Mouse (Mus musculus) urinary bladder, adult 18-20 months (tissue): ENCODE measurements around the gene Zc2hc1c.

ENCODE experiments used
- DNase-seq, 2 experiments: peaks; one replicate each; pipeline ENCODE4 v3.0.0; 2022; ENCODE audit warnings: low spot score in 2 of 2, mixed read lengths in 2 of 2

Zc2hc1c gene

GRCm38 (mm10) chr12:85284331-85284730, 4.1 kb upstream of the Zc2hc1c start:
- no peak for DNase-seq

GRCm38 (mm10) chr12:85284996-85285395, 3.4 kb upstream of the Zc2hc1c start:
- no peak for DNase-seq

DNA sequence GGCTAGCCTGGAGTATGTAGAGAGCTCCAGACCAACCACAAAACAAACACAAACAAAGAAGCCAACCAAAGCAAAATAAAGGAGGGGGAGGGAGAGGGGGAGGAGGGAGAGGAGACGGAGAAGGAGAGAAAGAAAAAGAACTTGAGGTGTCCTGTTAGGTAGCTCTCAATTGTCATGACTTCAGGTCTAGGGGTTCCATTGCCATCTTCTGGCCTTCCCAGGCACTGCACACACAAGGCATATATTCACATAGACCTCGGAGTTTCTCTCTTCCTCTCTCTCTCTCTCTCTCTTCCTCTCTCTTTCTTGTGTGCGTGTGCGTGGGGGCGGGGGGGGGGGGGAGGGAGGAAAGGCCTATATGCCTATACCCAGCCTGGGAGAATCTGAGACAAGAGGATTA, 1.4 kb upstream of the Zc2hc1c start:
- DNase-seq: no peak

DNA sequence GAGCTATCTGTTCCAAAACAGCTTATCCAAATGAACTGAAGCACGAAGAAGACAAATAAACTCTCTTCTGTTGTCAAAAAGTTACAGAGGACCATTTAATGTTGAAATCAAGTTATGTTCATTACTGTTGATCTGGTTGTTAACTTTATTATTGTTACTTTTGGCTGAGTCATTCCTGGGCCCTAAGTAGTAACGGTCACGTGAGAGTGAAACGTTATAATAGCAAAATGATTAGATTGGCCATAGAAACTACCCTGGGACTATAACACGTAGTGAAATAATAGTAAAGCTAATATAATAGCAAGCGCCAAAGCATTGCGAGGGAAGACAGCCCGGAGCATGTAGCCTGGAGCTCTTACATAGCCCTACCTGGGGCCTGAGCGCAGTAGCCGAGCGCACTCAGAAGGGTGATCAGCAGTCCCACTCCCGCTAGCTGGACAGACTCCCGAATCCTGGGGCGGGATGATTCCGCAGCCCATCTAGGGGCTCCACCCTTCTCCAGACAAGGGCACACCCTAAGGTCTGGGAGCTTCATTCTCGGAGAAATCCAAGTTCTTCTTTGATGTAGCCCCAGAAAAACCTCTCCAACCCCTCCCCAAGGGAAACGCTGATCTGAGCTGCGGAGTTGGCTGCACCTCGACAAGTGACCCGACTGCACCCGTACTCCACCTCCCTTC, 444 bp upstream of the Zc2hc1c start, which contains the start of gene Acyp1:
Acyp1 (minus strand) TSS at position 630 of the 677 bp plus-strand sequence.
- peak; percentile 67 to 73 for DNase-seq

GRCm38 (mm10) chr12:85289157-85290000, 988 bp downstream of the Zc2hc1c start:
- DNase-seq: peak in 1 of 2 experiments; percentile 39

DNA sequence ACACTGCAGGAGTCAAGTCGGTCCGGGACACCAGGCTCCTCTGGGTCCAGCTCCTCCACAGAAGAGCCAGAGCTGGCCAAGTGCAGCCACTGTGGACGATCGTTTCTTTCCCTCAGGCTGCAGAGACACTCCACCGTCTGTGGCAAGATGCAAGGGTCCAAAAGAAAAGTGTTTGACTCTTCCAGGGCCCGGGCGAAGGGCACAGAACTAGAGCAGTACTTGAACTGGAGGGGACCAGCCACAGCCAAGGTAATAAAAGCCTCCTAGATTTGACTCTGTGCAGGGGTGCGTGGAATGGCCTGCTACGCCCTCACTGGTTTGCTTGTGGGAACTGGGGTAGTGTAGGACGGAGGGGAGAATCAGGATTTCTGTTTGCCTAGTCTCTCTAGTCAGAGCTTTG, 2.2 kb downstream of the Zc2hc1c start:
- no peak for DNase-seq

- no peak for DNase-seq
Measured at GRCm38 (mm10) chr12:85291541-85291940, 3.1 kb downstream of the Zc2hc1c start.

DNA sequence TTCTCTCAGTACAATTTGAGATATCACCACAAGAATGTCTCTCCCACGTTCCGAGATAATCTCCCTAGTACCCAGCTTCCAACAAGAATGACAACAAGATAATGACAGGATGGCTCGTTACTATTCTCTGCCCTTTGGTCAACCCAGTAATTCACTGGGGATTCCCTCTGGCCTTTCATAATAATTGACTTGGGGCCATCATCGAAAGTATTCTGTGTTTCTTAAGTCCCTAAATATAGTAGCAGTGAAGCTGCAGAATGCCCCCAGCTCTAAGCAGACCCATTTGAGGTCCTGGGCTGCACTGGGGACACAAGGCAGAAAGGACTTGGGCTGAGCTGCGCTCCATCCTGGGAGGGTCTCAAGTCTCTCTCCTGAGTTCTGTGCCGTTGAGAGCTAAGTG, 3.9 kb downstream of the Zc2hc1c start:
- no peak for DNase-seq

- DNase-seq: no peak
Measured at GRCm38 (mm10) chr12:85292906-85293305, 4.5 kb downstream of the Zc2hc1c start.

DNA sequence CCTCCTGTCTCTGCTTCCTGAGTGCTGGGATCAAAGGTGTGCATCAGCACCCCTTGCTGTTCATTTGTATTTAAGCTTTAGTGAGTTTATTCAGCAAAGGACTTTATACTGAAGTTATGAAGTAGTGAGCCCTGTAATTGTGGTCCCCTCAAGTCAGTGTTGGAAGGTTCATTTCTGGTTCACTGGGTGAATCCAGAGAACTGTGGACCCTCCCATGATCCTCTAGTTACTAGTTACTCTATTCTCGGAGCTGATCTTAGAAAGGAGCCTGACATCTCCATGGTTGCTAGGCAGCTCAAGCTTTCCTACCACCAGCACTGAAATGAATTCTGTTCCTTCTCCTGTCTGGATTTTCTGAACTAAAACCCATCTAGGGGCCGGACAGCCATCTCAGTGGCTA, 7.1 kb downstream of the Zc2hc1c start:
- DNase-seq: no peak

- no peak for DNase-seq
Measured at GRCm38 (mm10) chr12:85296915-85297314, 8.5 kb downstream of the Zc2hc1c start.

GRCm38 (mm10) chr12:85297345-85297997, 9.1 kb downstream of the Zc2hc1c start:
- DNase-seq: no peak

DNA sequence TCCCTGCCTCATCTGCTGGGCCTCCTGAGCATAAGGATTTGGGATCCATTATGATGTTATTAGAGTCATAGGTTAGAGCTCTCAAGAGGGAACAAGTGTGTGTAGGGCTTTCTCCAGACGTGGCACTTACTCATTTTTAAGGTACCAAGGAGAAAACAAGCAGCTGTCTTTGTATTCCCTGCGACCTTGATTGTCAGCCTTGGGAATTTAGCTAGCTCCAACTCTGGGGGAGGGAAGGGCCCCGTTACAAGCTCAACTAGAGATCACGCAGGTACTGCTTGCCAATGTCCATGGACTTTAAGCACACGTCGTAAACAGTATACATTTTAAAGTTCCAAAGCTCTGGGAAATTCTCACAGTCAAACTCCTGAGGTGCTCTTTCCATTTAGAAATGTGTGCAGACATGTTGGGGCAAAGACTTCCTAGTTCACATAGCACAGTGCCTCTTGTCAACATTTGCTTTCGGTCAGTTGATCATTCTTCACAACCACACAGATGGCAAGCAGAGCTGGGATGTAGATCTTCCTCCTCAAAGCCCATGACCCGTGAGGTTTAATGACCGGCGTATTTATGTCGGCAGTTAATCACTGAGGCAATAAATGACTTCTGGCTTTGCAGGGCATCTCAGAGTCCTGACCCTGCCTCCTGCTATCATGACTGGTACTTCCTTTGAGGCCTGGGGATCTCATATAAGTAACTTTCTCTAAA, 9.9 kb downstream of the Zc2hc1c start:
- peak in 1 of 2 experiments; percentile 47 for DNase-seq

- DNase-seq: no peak
Measured at GRCm38 (mm10) chr12:85298835-85299180, 10.4 kb downstream of the Zc2hc1c start.

DNA sequence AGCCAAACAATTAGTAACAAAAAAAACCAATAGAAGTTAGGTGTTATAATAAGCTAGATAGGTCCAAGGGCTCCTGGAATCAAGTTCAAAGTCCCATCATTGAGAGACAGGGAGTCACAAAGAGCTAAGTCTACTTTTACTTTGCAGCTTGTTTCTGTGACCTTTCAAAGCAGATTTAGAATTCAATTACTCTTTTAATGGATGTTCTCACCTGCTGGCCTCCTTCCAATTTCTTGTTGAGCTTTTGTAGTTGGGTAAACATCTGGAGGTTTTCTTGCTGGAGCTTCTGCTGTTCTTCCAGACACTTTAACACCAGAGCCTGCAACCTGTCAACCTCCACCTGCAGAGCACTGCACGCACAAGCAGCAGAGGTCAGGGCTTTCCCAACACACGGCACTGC, 14.9 kb downstream of the Zc2hc1c start:
- no peak for DNase-seq

DNA sequence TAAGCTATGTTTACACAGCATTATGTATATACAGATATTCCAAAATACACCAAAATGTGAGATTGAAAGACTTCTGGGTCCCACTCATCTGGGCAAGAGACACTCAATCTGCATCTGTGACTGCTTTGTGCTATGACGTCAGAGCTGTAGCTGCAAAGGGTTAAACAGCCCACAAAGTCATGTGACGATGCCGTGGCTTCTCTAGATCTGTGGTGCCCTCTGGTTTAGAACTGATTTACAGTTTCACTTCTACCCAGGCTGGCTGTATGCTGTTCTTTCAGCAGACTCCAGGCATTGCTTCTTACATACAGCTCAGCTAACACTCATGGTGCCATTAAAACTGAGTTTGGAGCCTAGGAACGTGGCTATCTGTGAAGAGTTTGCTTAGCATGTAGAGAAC, 16.3 kb downstream of the Zc2hc1c start:
- no peak for DNase-seq

GRCm38 (mm10) chr12:85305247-85305892, 17.0 kb downstream of the Zc2hc1c start:
- peak; percentile 57 to 80 for DNase-seq

DNA sequence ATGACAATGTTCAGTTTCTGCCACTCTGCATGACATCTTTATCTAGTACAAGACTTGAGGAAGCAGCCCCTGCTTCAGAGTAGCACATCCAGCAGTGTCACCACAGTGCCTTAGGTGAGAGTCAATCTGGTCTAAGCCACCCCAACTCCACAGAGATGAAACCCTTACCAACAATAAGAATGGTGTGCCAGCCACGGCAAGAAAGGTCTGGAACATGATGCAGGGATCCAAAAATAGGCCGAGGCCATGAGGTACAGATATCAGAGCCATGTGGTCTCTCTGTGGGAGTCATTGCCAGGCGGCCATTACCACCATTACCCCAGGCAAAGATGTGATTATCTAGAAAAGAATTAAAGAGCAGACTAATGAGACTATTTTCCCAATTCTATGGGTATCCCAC, 20.3 kb downstream of the Zc2hc1c start:
- no peak for DNase-seq

GRCm38 (mm10) chr12:85330153-85330552, 41.8 kb downstream of the Zc2hc1c start:
- DNase-seq: peak in 1 of 2 experiments; percentile 28

- DNase-seq: no peak
Measured at GRCm38 (mm10) chr12:85337567-85338311, 49.3 kb downstream of the Zc2hc1c start.

DNA sequence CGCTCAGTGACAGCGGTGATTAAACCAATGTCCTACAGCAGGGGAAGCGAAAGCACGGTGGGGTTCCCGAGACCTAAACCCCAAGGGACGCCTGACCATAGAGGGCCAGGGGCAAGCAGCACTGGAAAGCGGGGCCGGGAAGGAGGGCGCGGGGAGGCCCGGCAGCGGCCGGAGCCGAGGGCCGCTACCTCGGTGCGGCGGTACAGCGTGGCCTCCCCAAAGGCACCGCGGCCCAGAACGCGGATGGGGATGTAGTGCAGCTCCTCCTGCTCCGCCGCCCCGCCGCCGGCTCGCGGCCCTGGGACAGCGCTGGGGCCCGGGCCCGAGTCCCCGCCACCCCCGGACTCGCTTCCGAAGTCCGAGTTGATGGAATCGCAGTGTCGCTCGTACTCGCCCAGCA, 50.4 kb downstream of the Zc2hc1c start:
- DNase-seq: peak in 1 of 2 experiments; percentile 16
